Mouse (Mus musculus) hindlimb bud, embryonic 11.5 days (tissue): ENCODE measurements at regions not wholly inside any gene's neighbourhood (a gene's known extent, or its start where the extent isn't known, plus 50 kb on each side); places are given as distances from the start of the nearest gene placed in this dataset.

ENCODE experiments used
- DNase-seq: peaks from one replicate; pipeline ENCODE4 v3.0.0-alpha.2; 2012; ENCODE audit warnings: low read depth, low spot score; ENCODE audit errors: extremely low spot score

DNA sequence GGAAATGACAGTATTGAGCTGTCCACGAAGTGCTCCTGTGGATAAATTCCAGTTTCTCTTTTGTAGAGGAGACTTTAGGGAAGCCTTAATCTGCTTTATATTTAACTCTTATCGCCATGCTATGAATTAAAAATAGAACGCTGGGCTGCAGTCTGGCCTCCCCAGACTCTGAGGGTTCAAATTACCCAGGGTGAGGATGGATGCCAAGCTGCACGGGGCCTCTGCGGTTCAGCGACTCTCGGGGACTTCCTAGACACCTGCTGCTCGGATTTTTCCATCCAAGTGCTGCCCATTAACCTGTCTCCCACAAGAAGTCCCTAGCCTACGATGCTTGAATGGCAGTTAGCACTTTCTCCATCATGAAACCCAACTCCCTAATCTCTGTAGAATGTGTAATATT, 189.3 kb upstream of the Jade1 start:
- no peak for DNase-seq

DNA sequence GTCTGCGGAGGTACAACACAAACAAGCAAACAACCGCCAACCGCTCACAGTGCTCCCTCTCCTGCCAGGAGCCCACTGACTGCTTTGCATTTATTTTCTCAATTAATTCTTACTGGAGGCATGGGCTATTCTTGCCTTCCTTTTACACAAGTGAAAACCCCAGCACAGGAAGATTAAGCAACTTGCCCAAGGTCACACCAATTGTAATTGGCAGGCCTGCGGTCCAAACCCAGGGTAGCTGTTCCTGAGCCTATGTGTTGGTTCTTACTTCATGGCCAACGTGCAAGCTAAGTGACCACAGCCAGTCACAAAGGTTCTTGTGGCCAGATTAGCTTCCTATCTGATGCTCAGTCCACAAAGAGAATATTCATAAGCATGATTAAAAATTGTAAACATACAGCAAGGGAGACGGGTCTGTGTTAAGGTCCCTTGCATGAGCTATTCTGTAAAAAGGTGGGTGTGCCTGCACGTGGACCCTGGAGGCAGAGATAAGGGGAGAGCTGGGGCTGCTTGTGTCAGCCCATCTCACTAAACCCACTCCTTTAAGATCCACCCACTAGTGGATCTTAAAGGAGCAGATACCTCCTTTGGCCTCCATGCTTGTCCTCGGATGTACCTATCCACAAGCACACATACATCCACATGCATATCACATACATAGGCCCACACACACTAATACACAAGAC, 190.2 kb upstream of the Jade1 start:
- no peak for DNase-seq

DNA sequence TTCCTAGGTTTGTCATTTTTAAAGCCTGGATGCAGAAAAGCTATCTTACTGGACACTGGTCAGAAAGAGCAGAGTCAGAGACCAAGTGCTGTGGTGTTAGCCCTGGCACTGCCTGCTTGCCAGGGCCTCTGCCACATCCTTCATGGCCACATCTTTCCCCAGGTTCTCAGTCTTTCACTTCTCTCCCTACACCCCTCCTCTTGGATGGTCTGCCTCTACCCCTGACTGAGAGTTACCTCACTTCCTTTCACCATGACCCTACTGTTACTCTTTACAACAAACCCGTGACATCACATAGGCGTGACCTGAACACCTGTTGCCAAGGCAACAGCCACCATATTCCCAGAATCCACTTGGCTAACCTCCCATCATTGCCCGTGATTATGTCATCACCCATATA, 191.6 kb upstream of the Jade1 start:
- no peak for DNase-seq

DNA sequence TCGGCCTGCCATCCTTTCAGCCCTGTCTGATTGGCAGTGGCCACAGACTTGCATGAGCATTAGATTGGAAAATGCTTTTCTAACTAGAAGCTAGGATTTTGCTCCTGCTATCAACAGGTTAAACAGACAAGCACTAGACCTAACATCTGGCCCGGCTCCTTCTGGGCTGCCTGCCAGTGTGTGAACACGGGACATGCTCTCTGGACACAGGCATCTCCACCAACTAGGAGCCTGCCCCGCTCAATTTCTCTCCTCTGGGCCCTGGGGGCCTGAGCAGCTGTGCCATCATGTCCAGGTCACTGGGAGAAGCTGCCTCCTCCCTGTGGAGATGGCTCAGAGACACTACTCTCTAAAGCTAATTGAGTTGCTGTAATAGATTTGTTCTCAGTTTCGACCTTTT, 195.3 kb upstream of the Jade1 start:
- no peak for DNase-seq

DNA sequence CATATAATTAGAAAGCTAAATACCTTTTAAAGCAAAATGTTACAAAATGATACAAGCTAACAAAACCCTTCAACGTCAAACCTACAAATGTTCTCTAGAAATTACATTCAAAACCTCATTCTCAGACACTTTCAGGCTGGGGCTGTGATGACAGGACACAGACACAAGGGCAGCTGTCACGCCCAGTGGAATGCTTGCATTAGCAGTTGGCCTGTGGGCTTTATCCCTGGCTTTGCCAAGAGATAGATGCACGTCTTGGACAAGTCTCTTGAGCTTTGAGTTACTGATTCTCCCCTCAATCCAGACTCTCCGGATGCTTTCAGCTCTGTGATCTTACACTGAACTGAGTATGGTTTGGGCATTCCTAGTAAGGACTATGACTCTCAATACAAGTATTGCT, 196.1 kb upstream of the Jade1 start:
- DNase-seq = no peak

DNA sequence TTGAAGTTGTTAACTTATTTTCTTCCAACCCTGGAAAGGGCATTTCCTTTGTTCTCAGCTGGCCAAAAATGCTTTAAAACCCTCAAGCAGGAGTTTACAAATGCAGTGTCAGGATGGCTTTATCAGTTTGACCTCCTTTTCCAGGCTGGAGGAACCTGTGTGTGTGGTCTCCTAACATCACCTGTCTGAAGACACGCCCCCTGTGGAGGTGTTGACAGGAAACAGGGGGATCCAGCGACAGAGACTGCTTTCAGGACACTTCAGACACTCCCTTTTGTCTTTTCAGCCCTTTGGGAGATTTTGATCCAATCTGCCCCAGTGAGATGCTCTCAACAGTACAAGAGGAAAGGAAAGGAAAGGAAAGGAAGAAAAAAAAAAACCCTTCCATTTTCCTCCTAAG, 202.5 kb upstream of the Jade1 start:
- no peak for DNase-seq

DNA sequence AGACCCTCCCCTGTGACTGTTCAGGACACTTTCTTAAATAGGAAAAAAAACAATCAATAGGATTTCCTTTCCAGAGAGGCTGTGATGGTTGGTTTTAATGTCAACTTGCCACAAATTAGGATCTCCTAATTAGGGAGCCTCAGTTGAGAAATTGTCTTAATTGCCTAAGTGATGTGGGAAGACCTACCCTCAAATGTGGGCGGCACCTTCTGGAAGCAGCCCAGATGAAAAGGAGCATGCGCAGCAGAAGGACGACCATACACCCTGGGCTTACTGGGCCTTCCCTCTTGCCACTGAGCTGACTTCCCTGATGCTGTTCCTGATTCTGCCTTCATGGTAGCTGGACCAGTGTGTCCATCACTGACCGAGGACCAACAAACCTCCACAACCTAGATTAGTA, 203.7 kb upstream of the Jade1 start:
- no peak for DNase-seq

DNA sequence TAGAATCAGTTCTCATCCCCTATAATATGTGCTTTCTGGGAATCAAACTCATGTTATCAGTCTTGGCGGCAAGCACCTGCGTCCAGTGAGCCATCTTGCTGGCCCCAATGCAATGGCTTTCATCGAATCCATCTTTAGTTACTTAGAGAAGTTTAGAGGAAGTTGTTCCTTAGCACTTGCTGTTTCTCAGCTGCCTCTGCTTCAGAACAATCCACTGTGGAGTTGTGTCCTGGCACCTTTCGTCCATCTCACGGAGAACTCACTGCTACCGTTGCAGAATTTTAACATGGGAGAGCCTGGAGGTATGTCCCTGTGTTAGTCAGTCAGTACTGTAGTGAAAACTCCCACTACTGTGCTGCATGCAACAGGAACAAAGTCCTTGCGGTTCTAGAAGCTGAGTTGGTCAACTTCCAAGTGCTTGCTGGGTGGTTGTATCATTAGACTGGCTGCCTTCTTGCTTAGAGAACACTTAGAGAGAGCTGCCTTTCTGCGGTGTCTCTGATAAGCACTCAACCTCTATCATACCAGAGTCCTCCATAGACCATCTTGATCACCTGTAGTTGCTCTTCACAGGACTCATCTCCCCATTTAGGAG, 204.3 kb upstream of the Jade1 start:
- no peak for DNase-seq

DNA sequence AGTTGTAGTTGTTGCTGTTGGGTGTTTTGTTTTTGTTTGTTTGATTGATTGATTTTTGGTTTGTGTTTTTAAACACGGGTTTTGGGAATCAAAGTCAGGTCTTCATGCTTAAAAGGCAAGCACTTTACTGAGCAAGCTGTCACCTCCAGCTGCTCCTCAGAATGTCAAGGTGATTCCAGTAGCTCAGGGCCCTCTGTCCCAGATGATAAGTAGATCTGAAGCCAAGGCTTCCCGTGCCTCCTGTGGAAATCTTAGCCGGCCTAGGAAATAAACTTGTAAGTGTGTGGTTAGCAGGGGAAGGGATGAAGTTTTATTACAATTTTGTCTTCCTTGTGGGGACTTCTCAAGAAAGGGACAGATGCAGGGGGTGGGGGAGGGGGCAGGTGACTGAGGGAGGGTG, 205.2 kb upstream of the Jade1 start:
- DNase-seq = no peak

DNA sequence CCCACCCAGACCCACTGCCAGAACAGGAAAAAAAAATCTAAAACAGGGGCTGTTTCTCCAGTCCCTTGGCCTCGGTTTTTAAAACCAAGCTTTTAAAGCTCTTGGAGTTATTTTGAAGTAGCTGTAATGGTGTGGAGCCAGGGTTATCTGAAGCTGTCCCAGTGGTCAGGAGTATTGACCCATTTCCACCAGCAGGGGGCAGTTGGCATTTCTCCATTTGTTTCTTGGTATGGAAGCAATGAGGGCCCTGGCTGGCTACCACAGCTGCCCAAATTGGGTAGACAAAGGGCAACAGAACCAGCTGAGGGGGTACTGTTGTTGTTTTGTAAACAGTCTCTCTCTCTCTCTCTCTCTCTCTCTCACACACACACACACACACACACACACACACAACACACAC, 206.7 kb upstream of the Jade1 start:
- no peak for DNase-seq

DNA sequence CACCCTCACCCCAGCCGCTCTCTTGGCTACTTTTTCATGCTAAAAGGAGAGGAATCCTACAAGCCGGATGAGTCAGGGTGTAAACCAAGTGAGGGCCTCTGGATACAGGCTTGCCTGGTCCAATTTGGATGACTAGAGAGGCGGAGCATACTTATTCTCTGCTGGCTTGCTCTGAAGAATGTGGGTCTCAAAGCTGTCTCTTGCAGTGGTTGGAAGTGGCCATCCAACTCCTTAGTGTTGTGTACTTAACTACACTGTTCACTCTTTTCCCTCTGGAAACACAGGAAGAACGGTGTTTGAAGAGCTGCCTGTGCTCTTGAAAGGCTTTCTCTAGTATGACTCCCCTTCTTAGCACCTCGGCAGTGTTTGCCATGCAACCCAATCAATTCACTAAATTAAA, 208.7 kb upstream of the Jade1 start:
- no peak for DNase-seq

DNA sequence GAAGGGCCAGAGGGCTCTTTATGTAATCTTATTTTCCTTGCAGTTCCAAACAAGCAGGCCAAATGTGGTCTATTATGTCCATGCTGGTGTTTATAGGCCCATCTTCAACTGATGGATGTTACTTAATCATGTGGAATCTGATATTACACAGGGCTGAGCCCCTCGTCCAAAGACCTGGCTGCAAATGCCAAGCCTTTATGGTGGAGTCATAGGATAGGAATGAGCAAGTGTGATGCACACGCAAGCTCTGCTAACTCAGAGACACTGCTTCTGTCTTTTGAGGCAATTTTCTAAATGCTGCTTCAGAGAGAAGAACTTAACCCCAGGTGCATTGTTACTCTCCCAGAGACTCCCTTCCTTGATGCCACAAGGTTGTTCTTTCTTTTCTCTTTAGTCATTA, 212.1 kb upstream of the Jade1 start:
- no peak for DNase-seq

DNA sequence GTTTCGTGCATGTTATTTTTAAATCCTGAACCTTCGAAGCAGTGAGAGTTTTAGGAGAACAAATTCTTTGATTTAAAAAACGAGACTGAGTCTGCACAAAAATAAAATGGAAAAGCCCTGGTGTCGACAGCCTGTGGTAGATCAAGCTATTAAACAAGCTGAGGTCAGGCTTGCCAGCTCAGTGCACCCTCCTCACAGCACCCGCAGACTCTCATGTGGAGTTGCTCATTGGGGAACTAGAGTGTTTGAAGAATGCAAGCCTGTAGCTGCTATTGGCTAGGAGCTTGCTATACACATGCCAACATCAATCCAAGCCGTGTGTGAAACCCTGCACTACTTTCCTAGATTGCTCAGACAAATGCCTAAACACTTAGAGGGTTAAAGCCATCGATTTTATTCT, 223.1 kb upstream of the Jade1 start:
- no peak for DNase-seq

DNA sequence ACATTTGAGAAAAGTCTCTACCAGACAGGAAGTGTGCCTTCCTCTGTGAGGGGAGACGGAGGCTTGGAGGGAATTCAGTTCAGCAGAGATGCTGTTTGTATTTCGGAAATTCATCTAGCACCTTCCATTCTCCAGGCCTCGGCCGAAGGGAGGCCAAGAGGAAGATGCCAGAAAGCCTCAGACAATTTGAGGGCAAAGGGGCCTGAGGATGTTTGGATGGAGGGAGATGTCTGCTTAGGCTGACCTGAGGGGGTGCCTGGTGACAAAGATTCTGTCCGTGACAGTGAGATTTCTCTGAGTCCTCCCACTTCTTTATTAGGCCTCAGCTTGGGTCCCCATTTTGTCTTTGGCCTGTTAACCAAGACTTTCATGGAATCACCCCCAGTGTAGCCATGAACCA, 225.2 kb upstream of the Jade1 start:
- no peak for DNase-seq

DNA sequence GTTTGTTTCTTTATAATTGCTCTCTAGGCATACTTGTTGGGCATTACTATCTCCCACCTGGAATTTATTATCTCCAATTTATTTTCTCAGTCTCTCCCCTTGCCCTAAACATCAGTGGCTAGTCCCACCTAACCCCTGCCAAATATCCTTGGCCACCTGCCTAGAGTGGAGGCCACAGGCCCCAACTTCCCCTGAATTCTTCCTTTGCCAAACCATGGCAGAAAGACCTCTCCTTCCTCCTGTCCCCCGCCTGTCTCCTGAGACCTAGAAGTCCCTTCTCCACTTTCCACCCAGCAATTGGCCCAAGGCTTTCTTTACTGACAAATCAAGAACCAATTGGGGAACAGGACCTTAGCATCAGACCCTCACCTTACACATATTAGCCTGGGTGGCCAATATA, 226.7 kb upstream of the Jade1 start:
- DNase-seq = no peak

DNA sequence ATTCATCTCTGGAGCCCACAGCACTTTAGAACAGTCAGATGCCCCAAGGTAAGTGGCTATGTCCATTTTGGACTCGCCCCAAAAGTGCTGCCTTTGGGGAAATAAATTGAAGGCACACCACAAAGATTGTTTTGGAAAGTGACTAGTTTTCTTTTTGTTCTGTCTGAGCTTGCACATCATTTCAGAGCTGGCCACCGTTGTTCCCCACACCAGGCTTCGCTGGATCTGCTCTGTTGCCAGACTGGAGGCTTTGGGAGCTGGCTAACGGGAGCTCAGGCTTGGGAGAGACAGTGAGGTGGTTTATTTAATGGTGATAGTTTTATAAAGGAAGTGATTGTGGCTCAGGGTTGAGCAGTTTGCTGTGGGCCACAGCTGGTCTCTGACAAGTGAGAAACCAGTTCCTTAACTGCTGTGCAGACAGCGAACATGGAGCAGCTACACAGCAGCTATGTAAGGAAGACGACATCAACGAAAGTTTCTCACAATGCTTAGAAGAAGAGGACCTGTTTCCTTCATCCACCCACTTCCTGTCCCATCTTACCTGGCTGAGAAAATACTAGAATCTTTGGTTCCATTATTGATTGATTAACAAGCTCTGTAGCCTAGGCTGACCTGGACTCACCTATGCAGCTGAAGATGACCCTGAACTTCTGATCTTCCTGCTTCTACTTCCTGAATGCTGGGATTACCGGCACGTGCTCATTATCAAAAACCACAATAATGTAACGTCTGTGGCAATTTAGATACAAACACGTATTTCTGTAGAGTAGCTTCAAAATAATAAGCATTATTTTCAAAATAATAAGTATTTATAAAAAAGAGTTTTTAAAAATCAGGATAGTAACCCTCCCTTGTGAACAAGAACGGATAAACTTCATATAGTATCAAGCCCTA, 229.1 kb upstream of the Jade1 start:
- DNase-seq = no peak

DNA sequence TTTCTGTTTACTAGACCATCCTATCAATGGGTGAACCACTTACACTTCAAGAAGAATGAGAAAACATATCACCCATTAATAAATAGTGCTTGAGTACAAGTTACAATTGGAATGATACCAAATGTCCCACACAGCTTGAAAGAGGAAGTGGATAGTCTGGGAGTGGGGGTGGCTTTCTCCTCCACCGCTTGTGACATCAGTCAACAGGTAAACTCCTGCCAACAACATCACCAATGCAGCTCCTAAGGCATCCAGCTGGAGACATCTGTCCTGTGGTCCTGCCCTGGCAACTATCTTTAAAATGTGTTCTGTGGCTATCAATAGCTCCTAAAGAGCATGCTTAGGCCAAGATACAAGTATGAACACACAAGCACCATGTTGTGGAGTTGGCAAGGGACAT, 233.7 kb upstream of the Jade1 start:
- DNase-seq = no peak

DNA sequence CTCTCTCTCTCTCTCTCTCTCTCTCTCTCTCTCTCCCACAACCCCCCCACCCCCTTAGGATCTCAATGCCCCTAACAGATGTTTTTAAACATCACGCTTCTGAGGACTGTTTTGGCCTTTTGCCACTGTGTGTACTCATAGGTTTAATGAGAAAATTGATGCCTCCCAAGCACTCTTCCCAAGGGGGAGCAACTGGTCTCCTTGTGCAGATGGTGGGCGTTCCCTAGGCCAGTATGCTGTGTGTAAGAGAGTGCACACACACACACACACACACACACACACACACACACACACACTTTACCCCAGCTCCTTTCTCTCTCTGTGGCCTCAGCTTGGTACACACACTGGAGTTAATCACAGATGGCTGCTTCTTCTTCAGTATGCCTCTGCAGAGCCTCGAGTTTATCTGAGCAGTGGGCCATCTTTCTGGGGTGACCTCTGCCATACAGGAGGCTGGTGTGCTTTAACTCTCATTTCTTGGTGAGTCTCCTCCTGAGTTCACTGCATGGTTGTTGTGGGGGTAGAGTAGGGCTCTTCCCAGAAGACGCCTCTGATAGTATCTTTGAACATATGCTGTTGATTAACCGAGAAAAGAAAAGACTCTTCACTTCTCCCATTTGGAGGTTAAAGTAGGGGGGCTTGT, 236.2 kb upstream of the Jade1 start:
- no peak for DNase-seq

DNA sequence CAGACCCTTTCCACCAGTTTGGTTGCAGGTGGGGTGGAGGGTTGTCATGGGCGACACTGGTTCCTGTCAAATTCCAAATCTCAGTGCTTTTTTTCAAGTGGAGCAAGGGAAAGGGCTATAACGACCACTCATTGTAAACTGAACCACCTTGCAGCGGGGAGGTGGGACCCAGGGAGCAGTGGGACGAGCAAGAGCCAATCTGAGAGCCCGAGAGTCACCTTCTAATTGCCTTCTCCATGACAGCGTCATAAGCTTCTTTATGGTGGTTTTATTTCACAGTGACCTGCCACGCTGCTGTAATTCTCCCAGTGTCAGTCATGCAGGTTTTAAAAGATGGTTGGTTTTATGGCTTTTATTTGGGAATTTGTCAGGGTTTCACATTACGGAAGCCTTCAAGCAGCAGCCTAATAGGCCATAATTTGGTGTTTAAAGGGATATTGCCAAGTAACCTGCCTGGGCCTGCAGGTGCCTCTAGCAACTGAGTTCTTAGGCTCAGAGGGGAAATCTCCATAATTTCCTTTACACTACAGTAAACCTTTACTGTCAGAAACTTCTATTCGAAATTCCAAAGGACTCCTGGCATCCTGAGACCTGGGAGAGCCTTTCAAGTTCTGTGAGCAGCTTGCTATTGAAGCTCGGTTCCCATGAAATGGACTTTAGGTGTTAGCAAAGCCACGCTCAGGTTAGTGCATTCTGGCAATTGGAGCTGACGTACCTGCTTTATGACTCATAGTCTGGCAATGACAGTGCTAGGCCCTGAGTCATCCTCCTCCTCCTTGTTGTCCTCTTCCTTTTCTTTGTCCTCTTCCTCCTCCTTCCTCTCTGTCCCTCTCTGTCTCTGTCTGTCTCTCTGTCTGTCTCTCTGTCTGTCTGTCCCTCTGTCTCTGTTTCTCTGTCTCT, 235.6 kb upstream of the Pgrmc2 start:
- peak; percentile 42 for DNase-seq

DNA sequence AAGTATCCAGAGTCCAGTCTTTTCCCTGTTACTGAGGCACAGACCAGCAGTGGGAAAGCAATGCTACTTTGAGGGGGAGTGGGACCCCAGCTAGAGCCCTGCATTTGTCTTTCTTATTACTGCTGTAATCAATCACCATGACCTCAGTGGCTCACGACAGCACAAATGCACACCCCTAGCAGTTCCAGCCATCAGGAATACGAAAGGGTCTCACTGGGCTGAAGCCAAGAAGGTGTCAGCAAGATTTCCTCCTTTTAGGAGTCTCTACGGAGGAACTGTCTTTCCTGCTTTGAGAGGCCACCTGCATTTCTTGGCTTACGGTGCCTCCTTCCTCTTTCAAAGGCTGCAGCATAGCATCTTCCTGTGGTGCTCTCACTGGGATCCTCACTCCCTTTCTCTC, 234.3 kb upstream of the Pgrmc2 start:
- DNase-seq = no peak

DNA sequence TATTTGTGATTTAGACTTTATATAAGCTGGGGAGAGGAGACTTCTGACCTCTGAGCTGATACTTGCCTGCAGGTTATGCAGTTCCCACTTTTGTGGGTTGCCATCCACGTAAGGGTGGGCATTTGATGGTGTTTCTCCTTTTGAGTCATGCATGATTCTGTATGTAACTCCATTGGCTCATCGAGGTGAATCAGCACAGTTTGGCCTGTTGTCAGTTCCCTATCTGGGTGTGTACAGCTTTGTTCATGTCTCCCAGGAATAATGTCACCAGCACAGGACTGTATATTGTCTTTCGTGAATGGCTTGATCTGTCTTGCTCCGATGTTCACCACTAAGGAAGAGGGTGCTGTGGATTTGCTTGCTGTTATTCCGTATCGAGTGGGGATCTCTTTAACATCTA, 229.6 kb upstream of the Pgrmc2 start:
- no peak for DNase-seq
